Mouse (Mus musculus) heart, embryonic 10.5 days (tissue): ENCODE data around the gene Tmem59l. TPM values are rescaled to one million over a fixed set of nuclear protein-coding genes. Genes with fewer than 3 reads are reported as not detected.

Source experiments
- DNase-seq: peaks from one replicate; pipeline ENCODE4 v3.0.0-alpha.2; 2017; ENCODE audit warnings: low spot score
- H3K27ac ChIP-seq: fragments of 300-500 bp; sonication (generic); 2 replicates; pipeline ENCODE4 v1.5.1; 2016; ENCODE audit warnings: mild to moderate bottlenecking
- H3K27me3 ChIP-seq: fragments of 300-500 bp; sonication (generic); 2 replicates; pipeline ENCODE4 v1.6.1; 2016; ENCODE audit warnings: mild to moderate bottlenecking; ENCODE audit not compliant: poor library complexity, insufficient read depth, severe bottlenecking
- H3K36me3 ChIP-seq: fragments of 300-500 bp; sonication (generic); 2 replicates; pipeline ENCODE4 v1.6.1; 2016; ENCODE audit warnings: mild to moderate bottlenecking, moderate library complexity
- H3K4me1 ChIP-seq: fragments of 300-500 bp; sonication (generic); 2 replicates; pipeline ENCODE4 v1.6.1; 2016; ENCODE audit warnings: mild to moderate bottlenecking
- H3K4me3 ChIP-seq: fragments of 300-500 bp; sonication (generic); 2 replicates; pipeline ENCODE4 v1.5.1; 2016; ENCODE audit warnings: mild to moderate bottlenecking, moderate library complexity
- H3K9me3 ChIP-seq: fragments of 300-500 bp; sonication (generic); 2 replicates; pipeline ENCODE4 v1.6.1; 2016; ENCODE audit warnings: mild to moderate bottlenecking, moderate library complexity
- WGBS: fragments of 180-500 bp; shearing (Covaris S2); methylation state at CpG from one replicate; pipeline ENCODE4 v1.1.7; 2016; 5-methylcytosine and 5-hydroxymethylcytosine counted together
- polyA plus RNA-seq: library from polyadenylated mRNA; unstranded; fragments of >200 nt; fragmentation: Nextera tagmentation; extraction: Ambion mirVana; gene quantifications from 2 replicates; pipeline ENCODE4 v1.2.1, GENCODE M21; 2016

Tmem59l gene
- polyA plus RNA-seq, 1 experiment from 2014 or later = 3.6 TPM

- under 1% methylated on average over 66 of the region's 70 CpGs for WGBS
- DNase-seq = peak; percentile 97
- H3K36me3 ChIP-seq = 0 out of 2 replicates have a peak, but pooled peaks cover 5% of the 10 kb centered on the region
- H3K9me3 ChIP-seq = no peaks in the 10 kb centered on the region
- H3K27me3 ChIP-seq = no peaks in the 10 kb centered on the region
- peak within 1 kb of the TSS; percentile 81 for H3K4me3 ChIP-seq
- H3K4me1 ChIP-seq = peaks cover 21% of the 10 kb centered on the region
- H3K27ac ChIP-seq = peak within 1 kb of the TSS; percentile 93
Measured at GRCm38 (mm10) chr8:70439055-70439847, 47.9 kb downstream of the Tmem59l start, which contains the start of gene Crtc1. Gene Crtc1 (minus strand): TSS chr8:70439579.

GRCm38 (mm10) chr8:70438423-70438822 is 48.7 kb downstream of the Tmem59l start:
- Histone ChIP-seq H3K4me3 (peak overlapping the region; percentile 81), H3K36me3 (0 out of 2 replicates have a peak, but pooled peaks cover 5% of the 10 kb centered on the region), H3K9me3 (no peaks in the 10 kb centered on the region), H3K27me3 (no peaks in the 10 kb centered on the region), H3K27ac (peak overlapping the region; percentile 93; the same call in 1 of the 2 replicates), H3K4me1 (peaks cover 21% of the 10 kb centered on the region)
- DNase-seq = no peak
- WGBS = 83% methylated on average over 2 of the region's 2 CpGs

- Histone ChIP-seq H3K4me1 (peaks cover 20% of the 10 kb centered on the region), H3K36me3 (0 out of 2 replicates have a peak, but pooled peaks cover 5% of the 10 kb centered on the region), H3K9me3 (no peaks in the 10 kb centered on the region), H3K27me3 (no peaks in the 10 kb centered on the region), H3K27ac (no peak overlapping the region), H3K4me3 (no peak overlapping the region)
- 87% methylated on average over 5 of the region's 5 CpGs for WGBS
- DNase-seq = no peak
Measured at GRCm38 (mm10) chr8:70435156-70435555, 52.0 kb downstream of the Tmem59l start.

Other genes starting within 250 kb of the Tmem59l start
- gene Homer3, start 204.5 kb downstream of the Tmem59l start, polyA plus RNA-seq = 42.7 and 80.5 TPM in 2 replicates
- 40.5 and 47.5 TPM in 2 replicates for gene Ddx49, start 184.9 kb downstream of the Tmem59l start, polyA plus RNA-seq
- 379 and 398 TPM in 2 replicates for gene Cope, start 184.8 kb downstream of the Tmem59l start, polyA plus RNA-seq
- 1.4 TPM in 2 replicates for gene Cers1, start 171.6 kb downstream of the Tmem59l start, polyA plus RNA-seq
- 1.9 and 4.2 TPM in 2 replicates for gene Gdf1, start 157.5 kb downstream of the Tmem59l start, polyA plus RNA-seq
- gene Upf1, start 134.1 kb downstream of the Tmem59l start, polyA plus RNA-seq = 14.5 and 19.8 TPM in 2 replicates
- 0.43 and 1.2 TPM in 2 replicates for gene Comp, start 113.8 kb downstream of the Tmem59l start, polyA plus RNA-seq
- gene Crtc1, start 47.8 kb downstream of the Tmem59l start, polyA plus RNA-seq = 13.0 and 15.8 TPM in 2 replicates
- gene Klhl26, start 10.4 kb downstream of the Tmem59l start, polyA plus RNA-seq = 15.6 and 15.7 TPM in 2 replicates
- gene Crlf1, start 5.8 kb upstream of the Tmem59l start, polyA plus RNA-seq = 1.8 and 3.2 TPM in 2 replicates
- 127 and 128 TPM in 2 replicates for gene Rex1bd, start 19.4 kb upstream of the Tmem59l start, polyA plus RNA-seq
- 751 and 801 TPM in 2 replicates for gene Uba52, start 23.4 kb upstream of the Tmem59l start, polyA plus RNA-seq
- 295 and 310 TPM in 2 replicates for gene Fkbp8, start 40.4 kb upstream of the Tmem59l start, polyA plus RNA-seq
- 67.0 and 68.3 TPM in 2 replicates for gene Kxd1, start 40.6 kb upstream of the Tmem59l start, polyA plus RNA-seq
- gene Ell, start 52.1 kb upstream of the Tmem59l start, polyA plus RNA-seq = 15.8 and 18.5 TPM in 2 replicates
- gene Isyna1, start 107.0 kb upstream of the Tmem59l start, polyA plus RNA-seq = 192 and 214 TPM in 2 replicates
- gene Ssbp4, start 121.5 kb upstream of the Tmem59l start, polyA plus RNA-seq = 67.3 and 107 TPM in 2 replicates
- gene Lrrc25, start 128.8 kb upstream of the Tmem59l start, polyA plus RNA-seq = 0.15 and 1.4 TPM in 2 replicates
- 0.43 and 1.6 TPM in 2 replicates for gene Gdf15, start 145.1 kb upstream of the Tmem59l start, polyA plus RNA-seq
- 38.0 and 42.0 TPM in 2 replicates for gene Pgpep1, start 173.0 kb upstream of the Tmem59l start, polyA plus RNA-seq
- gene Lsm4, start 185.9 kb upstream of the Tmem59l start, polyA plus RNA-seq = 344 and 410 TPM in 2 replicates
- 76.3 and 116 TPM in 2 replicates for gene Jund, start 211.6 kb upstream of the Tmem59l start, polyA plus RNA-seq
- gene Iqcn, start 216.1 kb upstream of the Tmem59l start, polyA plus RNA-seq = not detected in 2 replicates
- gene Gm3336, start 231.2 kb upstream of the Tmem59l start, polyA plus RNA-seq = not detected in 2 replicates
- 0.45 and 0.48 TPM in 2 replicates for gene Pde4c, start 236.4 kb upstream of the Tmem59l start, polyA plus RNA-seq